Mouse (Mus musculus) MEL (cell line): Measurements from ENCODE around the gene Slc10a4. TPM values are rescaled to one million over a fixed set of nuclear protein-coding genes. Genes with fewer than 3 reads are reported as not detected.
A peak's percentile ranks its signal among the peaks of the same experiment; 100 is the strongest.

ENCODE experiments used
- DNase-seq: peaks from one replicate; pipeline ENCODE4 v3.0.0; 2011; ENCODE audit warnings: low read depth, low spot score
- H3K27ac ChIP-seq: 2 replicates; pipeline ENCODE4 v1.5.1; 2012; ENCODE audit warnings: low read depth, mild to moderate bottlenecking, control low read depth, low read length, moderate library complexity; ENCODE audit not compliant: control insufficient read depth
- H3K27me3 ChIP-seq, 2 experiments: fragments of 150-350 bp in 1 of 2; sonication (generic) in 1 of 2; 2 replicates each; pipeline ENCODE4 v1.6.1; 2012; ENCODE audit warnings: low read length in 2 of 2, mild to moderate bottlenecking in 2 of 2, improper control_type of control experiment in 1 of 2, moderate library complexity in 1 of 2; ENCODE audit not compliant: insufficient read depth in 2 of 2, control insufficient read depth in 1 of 2
- H3K36me3 ChIP-seq, 2 experiments: 2 replicates each; pipeline ENCODE4 v1.6.1; 2012 to 2014; ENCODE audit warnings: low read length in 2 of 2, improper control_type of control experiment in 1 of 2, inconsistent platforms in 1 of 2, mild to moderate bottlenecking in 1 of 2; ENCODE audit not compliant: insufficient read depth in 2 of 2, control insufficient read depth in 1 of 2
- H3K4me1 ChIP-seq, 2 experiments: fragments of 150-350 bp in 1 of 2; sonication (generic) in 1 of 2; 2 replicates each; pipeline ENCODE4 v1.6.1; 2012; ENCODE audit warnings: low read length in 2 of 2, improper control_type of control experiment in 1 of 2, mild to moderate bottlenecking in 1 of 2; ENCODE audit not compliant: insufficient read depth in 2 of 2, control insufficient read depth in 1 of 2
- H3K4me3 ChIP-seq, 2 experiments: fragments of 150-350 bp in 1 of 2; sonication (generic) in 1 of 2; 2 replicates each; pipeline ENCODE4 v1.5.1; 2012; ENCODE audit warnings: low read depth in 2 of 2, low read length in 2 of 2, mild to moderate bottlenecking in 2 of 2, moderate library complexity in 2 of 2, control low read depth in 1 of 2, improper control_type of control experiment in 1 of 2; ENCODE audit not compliant: control insufficient read depth in 1 of 2, insufficient read depth in 1 of 2
- H3K79me2 ChIP-seq: 2 replicates; pipeline ENCODE4 v1.6.1; 2012; ENCODE audit warnings: mild to moderate bottlenecking, low read length, moderate library complexity; ENCODE audit not compliant: control insufficient read depth, poor library complexity, insufficient read depth
- H3K9ac ChIP-seq: 2 replicates; pipeline ENCODE4 v1.6.1; 2012; ENCODE audit warnings: low read depth, mild to moderate bottlenecking, control low read depth, low read length, moderate library complexity; ENCODE audit not compliant: control insufficient read depth, poor library complexity, severe bottlenecking
- H3K9me3 ChIP-seq: fragments of 150-350 bp; sonication (generic); replicated peaks from 2 replicates; pipeline ENCODE4 v1.6.1; 2012; ENCODE audit warnings: mild to moderate bottlenecking, low read length, improper control_type of control experiment, moderate library complexity; ENCODE audit not compliant: insufficient read depth
- BHLHE40 ChIP-seq: IDR thresholded peaks from 2 replicates; pipeline ENCODE4 v1.6.1; 2012; ENCODE audit warnings: low read depth, mild to moderate bottlenecking, inconsistent platforms, low read length, improper control_type of control experiment, borderline replicate concordance
- CTCF ChIP-seq, 3 experiments: IDR thresholded peaks in 2 of 3; conservative IDR thresholded peaks in 1 of 3; 2 replicates each; pipeline ENCODE4 v1.5.1; 2011 to 2012; ENCODE audit warnings: low read length in 3 of 3, low read depth in 2 of 3, mild to moderate bottlenecking in 2 of 3, improper control_type of control experiment in 1 of 3, inconsistent platforms in 1 of 3, mixed read lengths in 1 of 3, moderate library complexity in 1 of 3; ENCODE audit not compliant: control insufficient read depth in 1 of 3, insufficient read depth in 1 of 3, poor library complexity in 1 of 3, severe bottlenecking in 1 of 3
- E2F4 ChIP-seq: IDR thresholded peaks from 2 replicates; pipeline ENCODE4 v1.6.1; 2011; ENCODE audit warnings: low read depth, low read length, improper control_type of control experiment, borderline replicate concordance
- ELF1 ChIP-seq: IDR thresholded peaks from 2 replicates; pipeline ENCODE4 v1.6.1; 2014; ENCODE audit warnings: low read depth, mild to moderate bottlenecking, inconsistent platforms, low read length, improper control_type of control experiment, moderate library complexity
- ETS1 ChIP-seq: IDR thresholded peaks from 2 replicates; pipeline ENCODE4 v1.6.1; 2012; ENCODE audit warnings: low read depth, mild to moderate bottlenecking, inconsistent platforms, low read length, improper control_type of control experiment, moderate library complexity
- GATA1 ChIP-seq: IDR thresholded peaks from 2 replicates; pipeline ENCODE4 v1.6.1; 2011; ENCODE audit warnings: low read depth, low read length, improper control_type of control experiment
- HCFC1 ChIP-seq: IDR thresholded peaks from 2 replicates; pipeline ENCODE4 v1.6.1; 2012; ENCODE audit warnings: low read depth, mild to moderate bottlenecking, inconsistent platforms, low read length, improper control_type of control experiment, moderate library complexity
- JUND ChIP-seq: IDR thresholded peaks from 2 replicates; pipeline ENCODE4 v1.6.1; 2011; ENCODE audit warnings: low read depth, mild to moderate bottlenecking, improper control_type of control experiment, low read length
- KAT2A ChIP-seq: conservative IDR thresholded peaks from 2 replicates; pipeline ENCODE4 v1.6.1; 2012; ENCODE audit warnings: low read depth, low read length, improper control_type of control experiment, inconsistent platforms
- MAFK ChIP-seq: IDR thresholded peaks from 2 replicates; pipeline ENCODE4 v1.6.1; 2011; ENCODE audit warnings: low read depth, mild to moderate bottlenecking, low read length, improper control_type of control experiment, borderline replicate concordance
- MEF2A ChIP-seq: IDR thresholded peaks from 2 replicates; pipeline ENCODE4 v1.6.1; 2014; ENCODE audit warnings: low read depth, mild to moderate bottlenecking, inconsistent platforms, low read length, improper control_type of control experiment; ENCODE audit not compliant: poor library complexity, insufficient replicate concordance, severe bottlenecking; ENCODE audit errors: extremely low read depth
- MYB ChIP-seq: IDR thresholded peaks from 2 replicates; pipeline ENCODE4 v1.6.1; 2011; ENCODE audit warnings: mild to moderate bottlenecking, low read depth, low read length, improper control_type of control experiment
- NRF1 ChIP-seq: IDR thresholded peaks from 2 replicates; pipeline ENCODE4 v1.6.1; 2014; ENCODE audit warnings: low read depth, mild to moderate bottlenecking, inconsistent platforms, low read length, improper control_type of control experiment, moderate library complexity; ENCODE audit not compliant: poor library complexity, insufficient read depth, severe bottlenecking
- POLR2AphosphoS2 ChIP-seq: IDR thresholded peaks from 2 replicates; pipeline ENCODE4 v1.6.1; 2011; ENCODE audit warnings: low read length, improper control_type of control experiment
- POLR2AphosphoS5 ChIP-seq: IDR thresholded peaks from 2 replicates; pipeline ENCODE4 v1.6.1; 2012; ENCODE audit warnings: low read depth, borderline replicate concordance, mild to moderate bottlenecking, inconsistent platforms, low read length, moderate library complexity, mixed read lengths
- RAD21 ChIP-seq: IDR thresholded peaks from 2 replicates; pipeline ENCODE4 v1.6.1; 2011; ENCODE audit warnings: mild to moderate bottlenecking, low read depth, low read length, improper control_type of control experiment
- SIN3A ChIP-seq: IDR thresholded peaks from 2 replicates; pipeline ENCODE4 v1.6.1; 2012; ENCODE audit warnings: low read length, improper control_type of control experiment, inconsistent platforms
- SMC3 ChIP-seq: IDR thresholded peaks from 2 replicates; pipeline ENCODE4 v1.6.1; 2011; ENCODE audit warnings: low read depth, low read length, improper control_type of control experiment
- TAL1 ChIP-seq: IDR thresholded peaks from 2 replicates; pipeline ENCODE4 v1.6.1; 2012; ENCODE audit warnings: mild to moderate bottlenecking, inconsistent platforms, low read length, moderate library complexity, mixed read lengths
- USF1 ChIP-seq: IDR thresholded peaks from 2 replicates; pipeline ENCODE4 v1.6.1; 2014; ENCODE audit warnings: low read depth, mild to moderate bottlenecking, inconsistent platforms, low read length, improper control_type of control experiment, moderate library complexity
- USF2 ChIP-seq, 2 experiments: IDR thresholded peaks; 2 replicates each; pipeline ENCODE4 v1.6.1; 2011 to 2012; ENCODE audit warnings: improper control_type of control experiment in 2 of 2, low read length in 2 of 2, borderline replicate concordance in 1 of 2, inconsistent platforms in 1 of 2, low read depth in 1 of 2, mild to moderate bottlenecking in 1 of 2; ENCODE audit not compliant: insufficient read depth in 1 of 2
- ZC3H11A ChIP-seq: IDR thresholded peaks from 2 replicates; pipeline ENCODE4 v1.6.1; 2012; ENCODE audit warnings: low read depth, mild to moderate bottlenecking, inconsistent platforms, low read length, improper control_type of control experiment
- ZNF384 ChIP-seq: IDR thresholded peaks from 2 replicates; pipeline ENCODE4 v1.6.1; 2012; ENCODE audit warnings: low read depth, mild to moderate bottlenecking, inconsistent platforms, low read length, improper control_type of control experiment
- polyA plus RNA-seq, 2 experiments: library from polyadenylated mRNA; stranded (reverse) in 1 of 2; unstranded in 1 of 2; fragments of >175 nt in 1 of 2; fragments of >200 nt in 1 of 2; gene quantifications; 2 replicates each; pipeline versions ENCODE4 v1.2.1 to v1.2.4; 2012; ENCODE audit warnings: low replicate concordance in 2 of 2, low read depth in 1 of 2; ENCODE audit not compliant: insufficient read length in 2 of 2, insufficient read depth in 1 of 2, missing spikeins in 1 of 2
- total RNA-seq: library from RNA; depleted of rRNA; stranded (reverse); fragments of 300-350 nt; gene quantifications from 2 replicates; pipeline ENCODE4 v1.2.3, GENCODE M21; 2012

Gene Slc10a4
- total and polyA plus RNA-seq, 3 experiments: not detected

DNA sequence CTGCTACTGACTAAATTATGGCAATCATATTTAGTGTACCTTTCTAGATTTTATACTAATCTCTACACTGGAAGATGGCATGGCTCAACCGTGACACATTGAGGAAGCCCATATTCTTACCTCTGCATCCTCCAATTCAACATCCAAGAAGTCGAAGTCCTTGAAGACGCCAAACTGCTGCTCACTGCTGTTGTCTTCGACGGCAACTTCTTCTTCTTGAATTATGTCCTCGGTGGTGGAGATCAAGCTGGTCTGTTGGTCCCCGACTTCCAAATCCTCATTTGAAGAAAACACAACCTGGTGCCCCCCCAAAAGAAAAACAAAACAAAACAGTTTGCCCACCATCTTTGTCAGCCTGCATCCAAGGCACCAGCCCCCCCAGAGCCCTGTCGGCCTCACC lies 47.2 kb downstream of the Slc10a4 start:
- no peak overlapping the region for H3K27ac ChIP-seq
- H3K9me3 ChIP-seq: no peaks in the 10 kb centered on the region
- DNase-seq: no peak
- TF ChIP-seq GATA1: no peak
- no peak for TF ChIP-seq SIN3A
- TF ChIP-seq MYB: no peak
- no peak for TF ChIP-seq KAT2A
- no peak for TF ChIP-seq POLR2AphosphoS5
- no peak for TF ChIP-seq POLR2AphosphoS2
- H3K9ac ChIP-seq: no peak overlapping the region
- no peak overlapping the region for H3K4me3 ChIP-seq
- no peaks in the 10 kb centered on the region for H3K79me2 ChIP-seq
- no peaks in the 10 kb centered on the region for H3K4me1 ChIP-seq
- H3K27me3 ChIP-seq: no peaks in the 10 kb centered on the region
- H3K36me3 ChIP-seq: peaks cover 0 to 8% of the 10 kb centered on the region in 2 experiments; a peak in 2 of 4 replicates

DNA sequence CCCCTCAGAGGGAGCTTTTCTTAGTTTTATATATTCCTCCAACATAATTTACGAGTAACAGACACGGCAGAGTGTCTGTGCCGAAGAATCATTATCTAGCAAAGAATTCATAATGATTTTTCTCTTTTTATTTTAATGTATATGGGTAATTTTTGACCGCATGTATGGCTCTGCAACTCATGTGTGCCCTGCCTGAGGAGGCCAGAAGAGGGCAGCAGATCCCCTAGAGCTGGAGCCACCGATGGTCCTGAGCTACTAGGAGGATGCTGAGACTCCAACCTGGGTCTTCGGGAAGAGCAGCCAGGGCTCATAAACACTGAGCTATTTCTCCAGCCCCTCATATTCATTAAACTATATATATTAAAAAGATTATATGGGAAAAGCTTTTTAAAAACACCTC lies 49.8 kb downstream of the Slc10a4 start:
- Histone ChIP-seq H3K27ac (no peak overlapping the region), H3K36me3 (peaks cover 0 to 6% of the 10 kb centered on the region in 2 experiments; a peak in 2 of 4 replicates), H3K9me3 (no peaks in the 10 kb centered on the region), H3K79me2 (no peaks in the 10 kb centered on the region), H3K9ac (no peak overlapping the region), H3K4me3 (no peak overlapping the region), H3K27me3 (no peaks in the 10 kb centered on the region)
- peak; percentile 34 for DNase-seq
- TF ChIP-seq SMC3 (peak; percentile 73), CTCF (IDR thresholded peaks at IDR 0.05 in 2 of 3, conservative IDR thresholded peaks at IDR 0.05 in 1 of 3; ENCODE audit: control insufficient read depth in 1 of 3, insufficient read depth in 1 of 3, low read depth in 2 of 3, low read length in 3 of 3, poor library complexity in 1 of 3, severe bottlenecking in 1 of 3) (peak; percentile 60 to 78 (median 70)), TAL1 (no peak), POLR2AphosphoS2 (no peak), JUND (no peak), HCFC1 (no peak), ZC3H11A (0 out of 2 replicates have a peak, but pooled peaks have one; percentile 25), MAFK (no peak), BHLHE40 (no peak), RAD21 (peak; percentile 51)
- TF ChIP-seq, all 39 proteins: peak for 4
- H3K4me1 ChIP-seq: no peaks in the 10 kb centered on the region

DNA sequence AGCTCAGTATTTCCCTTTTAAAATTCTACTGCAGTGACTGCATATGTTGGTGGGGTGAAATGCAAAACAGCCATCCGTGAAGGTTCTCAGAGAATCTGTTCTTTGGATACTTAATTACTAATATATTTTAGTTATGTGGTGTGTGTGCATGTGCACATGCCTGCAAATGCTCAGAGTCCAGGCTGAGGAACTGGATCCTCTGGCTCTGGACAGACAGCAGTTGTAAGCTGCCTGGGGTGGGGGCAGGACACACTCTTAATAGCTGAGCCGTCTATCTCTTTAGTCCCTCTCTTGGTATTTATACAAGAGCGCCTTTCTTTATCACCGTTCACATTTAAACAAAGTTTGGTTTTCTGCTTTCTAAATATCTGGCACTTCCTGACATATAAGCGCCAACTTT lies 50.3 kb downstream of the Slc10a4 start:
- Histone ChIP-seq H3K4me3 (no peak overlapping the region), H3K36me3 (peaks cover 0 to 6% of the 10 kb centered on the region in 2 experiments; a peak in 2 of 4 replicates), H3K9me3 (no peaks in the 10 kb centered on the region), H3K27me3 (no peaks in the 10 kb centered on the region), H3K79me2 (no peaks in the 10 kb centered on the region), H3K27ac (no peak overlapping the region), H3K9ac (no peak overlapping the region), H3K4me1 (no peaks in the 10 kb centered on the region)
- no peak for DNase-seq
- TF ChIP-seq CTCF (IDR thresholded peaks at IDR 0.05 in 2 of 3, conservative IDR thresholded peaks at IDR 0.05 in 1 of 3; ENCODE audit: control insufficient read depth in 1 of 3, insufficient read depth in 1 of 3, low read depth in 2 of 3, low read length in 3 of 3, poor library complexity in 1 of 3, severe bottlenecking in 1 of 3) (no peak), MEF2A (no peak), USF2 (IDR thresholded peaks at IDR 0.05; ENCODE audit: borderline replicate concordance in 1 of 2, insufficient read depth in 1 of 2, low read depth in 1 of 2, low read length in 2 of 2) (no peak), KAT2A (no peak), SMC3 (no peak), MYB (no peak), POLR2AphosphoS5 (no peak), SIN3A (no peak), USF1 (no peak), BHLHE40 (no peak), E2F4 (no peak), NRF1 (no peak), ELF1 (no peak), ETS1 (no peak), TAL1 (no peak), ZNF384 (no peak)
